7 mouse cellular contexts compared by ENCODE assay signal in genomic region chr2:32424796-32425195, GRCm38 (mm10). TPM values are rescaled to one million over a fixed set of nuclear protein-coding genes. Genes with fewer than 3 reads are reported as not detected.
DNase-seq lines count a peak whose midpoint lies in the region; ATAC-seq and TF ChIP-seq lines count a peak whose summit lies in the region.

No protein-coding gene starts in this region.

- 25% methylated on average over 3 of the region's 3 CpGs for WGBS in forebrain, embryonic 10.5 days
- 51% methylated on average over 3 of the region's 3 CpGs for WGBS in limb, embryonic 11.5 days
- 57% methylated on average over 3 of the region's 3 CpGs for WGBS in neural tube, embryonic 15.5 days

- H3K27me3 ChIP-seq in forebrain, embryonic 10.5 days (ENCODE audit: poor library complexity, severe bottlenecking): no peaks in the 10 kb centered on the region
- H3K27me3 ChIP-seq in limb, embryonic 11.5 days (ENCODE audit: control insufficient read depth, insufficient read depth, low read length): no peaks in the 10 kb centered on the region
- H3K27me3 ChIP-seq in neural tube, embryonic 15.5 days (replicated peaks): no peaks in the 10 kb centered on the region

- no peak overlapping the region for H3K4me2 ChIP-seq in limb, embryonic 11.5 days (ENCODE audit: low read depth, severe bottlenecking)
- H3K4me2 ChIP-seq in neural tube, embryonic 15.5 days: no peak overlapping the region; the same call in 1 of the 2 replicates

- no peak for TF ChIP-seq CTCF in layer of hippocampus, adult 2 months (conservative IDR thresholded peaks at IDR 0.05)

- peak overlapping the region; percentile 79 for H3K27ac ChIP-seq in layer of hippocampus, adult 2 months
- peak overlapping the region; percentile 76 for H3K27ac ChIP-seq in forebrain, embryonic 10.5 days
- peak overlapping the region; percentile 72; the same call in 1 of the 2 replicates for H3K27ac ChIP-seq in limb, embryonic 11.5 days (replicated peaks; ENCODE audit: low read depth, low read length)
- peak overlapping the region; percentile 80 for H3K27ac ChIP-seq in neural tube, embryonic 15.5 days (replicated peaks)

- H3K9me3 ChIP-seq in forebrain, embryonic 10.5 days: no peaks in the 10 kb centered on the region
- no peaks in the 10 kb centered on the region for H3K9me3 ChIP-seq in limb, embryonic 11.5 days (ENCODE audit: control insufficient read depth, low read length)
- H3K9me3 ChIP-seq in neural tube, embryonic 15.5 days (replicated peaks): no peaks in the 10 kb centered on the region

- no peak overlapping the region for H3K4me3 ChIP-seq in layer of hippocampus, adult 2 months
- H3K4me3 ChIP-seq in forebrain, embryonic 10.5 days: no peak overlapping the region
- H3K4me3 ChIP-seq in limb, embryonic 11.5 days (ENCODE audit: low read depth, low read length): no peak overlapping the region
- H3K4me3 ChIP-seq in neural tube, embryonic 15.5 days (replicated peaks): no peak overlapping the region

- H3K9ac ChIP-seq in limb, embryonic 11.5 days (ENCODE audit: low read length): no peak overlapping the region
- no peak overlapping the region for H3K9ac ChIP-seq in neural tube, embryonic 15.5 days (replicated peaks)

- peaks cover 28% of the 10 kb centered on the region for H3K36me3 ChIP-seq in forebrain, embryonic 10.5 days (replicated peaks)
- peaks cover 3% of the 10 kb centered on the region; the same call in 1 of the 2 replicates for H3K36me3 ChIP-seq in limb, embryonic 11.5 days (ENCODE audit: control insufficient read depth, insufficient read depth, low read length)
- H3K36me3 ChIP-seq in neural tube, embryonic 15.5 days: peaks cover 15% of the 10 kb centered on the region

- peaks cover 61% of the 10 kb centered on the region for H3K4me1 ChIP-seq in forebrain, embryonic 10.5 days
- peaks cover 31% of the 10 kb centered on the region for H3K4me1 ChIP-seq in limb, embryonic 11.5 days (ENCODE audit: control insufficient read depth, insufficient read depth, low read length)
- peaks cover 63% of the 10 kb centered on the region for H3K4me1 ChIP-seq in neural tube, embryonic 15.5 days

- no peak for ATAC-seq in limb, embryonic 11.5 days (ENCODE audit: insufficient number of reproducible peaks, low FRiP score, low TSS enrichment, low read depth)
- no peak for ATAC-seq in neural tube, embryonic 15.5 days (ENCODE audit: low FRiP score)
- no peak for ATAC-seq in erythroid progenitor cell, adult 5-6 weeks (replicated peaks; ENCODE audit: low FRiP score, poor library complexity, severe bottlenecking)

- DNase-seq in layer of hippocampus, adult 2 months (ENCODE audit: low spot score in 2 of 2): no peak
- DNase-seq in layer of hippocampus, adult 8-10 months (ENCODE audit: low spot score in 2 of 2): no peak
- no peak for DNase-seq in forebrain, embryonic 10.5 days (ENCODE audit: extremely low spot score, low spot score)
- DNase-seq in limb, embryonic 11.5 days (ENCODE audit: low spot score): no peak
- no peak for DNase-seq in right cerebral cortex, postnatal 36 days (ENCODE audit: low spot score in 2 of 2)

RNA-seq across cellular contexts. Expression of gene Naif1, which starts 25.5 kb away (rescaled TPM):
- 1 to 10 TPM; 4.3 to 4.5 TPM for total RNA-seq in layer of hippocampus, adult 2 months (2021)
- total RNA-seq in layer of hippocampus, adult 8-10 months (2022): 1 to 10 TPM; 3.2 to 4.7 (median 4.2) TPM
- 6.6 and 6.7 TPM in 2 replicates for polyA plus RNA-seq in forebrain, embryonic 10.5 days (2016; fragmentation: Nextera tagmentation; extraction: Ambion mirVana)
- polyA plus RNA-seq in limb, embryonic 11.5 days (2014; fragmentation: Nextera tagmentation; extraction: Ambion mirVana): 5.6 and 6.9 TPM in 2 replicates
- 4.4 and 5.3 TPM in 2 replicates for polyA plus RNA-seq in neural tube, embryonic 15.5 days (2015; fragmentation: Nextera tagmentation; extraction: Ambion mirVana)
- 4.0 TPM in 1 of 2 replicates, not detected in the other for total RNA-seq in erythroid progenitor cell, adult 5-6 weeks (2015; ENCODE audit: low replicate concordance)
- 0.23 and 2.1 TPM in 2 replicates for total RNA-seq in erythroid progenitor cell, adult 5-6 weeks (2017; ENCODE audit: low replicate concordance)

RNA-seq across cellular contexts. Expression of gene Slc25a25, which starts 26.4 kb away (rescaled TPM):
- 10 to 100 TPM; 54.5 to 57.6 TPM for total RNA-seq in layer of hippocampus, adult 2 months (2021)
- total RNA-seq in layer of hippocampus, adult 8-10 months (2022): 10 to 100 TPM; 55.0 to 60.7 (median 55.9) TPM
- polyA plus RNA-seq in forebrain, embryonic 10.5 days (2016; fragmentation: Nextera tagmentation; extraction: Ambion mirVana): 25.0 and 26.3 TPM in 2 replicates
- 19.2 and 21.9 TPM in 2 replicates for polyA plus RNA-seq in limb, embryonic 11.5 days (2014; fragmentation: Nextera tagmentation; extraction: Ambion mirVana)
- polyA plus RNA-seq in neural tube, embryonic 15.5 days (2015; fragmentation: Nextera tagmentation; extraction: Ambion mirVana): 51.4 and 58.8 TPM in 2 replicates
- 5.4 and 7.2 TPM in 2 replicates for total RNA-seq in erythroid progenitor cell, adult 5-6 weeks (2015; ENCODE audit: low replicate concordance)
- total RNA-seq in erythroid progenitor cell, adult 5-6 weeks (2017; ENCODE audit: low replicate concordance): 14.8 and 19.0 TPM in 2 replicates

RNA-seq across cellular contexts. Expression of gene Ptges2, which starts 29.1 kb away (rescaled TPM):
- total RNA-seq in layer of hippocampus, adult 2 months (2021): 10 to 100 TPM; 33.8 to 35.5 TPM
- total RNA-seq in layer of hippocampus, adult 8-10 months (2022): 10 to 100 TPM; 36.5 to 40.0 (median 38.2) TPM
- polyA plus RNA-seq in forebrain, embryonic 10.5 days (2016; fragmentation: Nextera tagmentation; extraction: Ambion mirVana): 23.8 and 26.4 TPM in 2 replicates
- polyA plus RNA-seq in limb, embryonic 11.5 days (2014; fragmentation: Nextera tagmentation; extraction: Ambion mirVana): 29.0 and 32.3 TPM in 2 replicates
- polyA plus RNA-seq in neural tube, embryonic 15.5 days (2015; fragmentation: Nextera tagmentation; extraction: Ambion mirVana): 47.3 and 52.1 TPM in 2 replicates
- 0.42 and 0.72 TPM in 2 replicates for total RNA-seq in erythroid progenitor cell, adult 5-6 weeks (2015; ENCODE audit: low replicate concordance)
- total RNA-seq in erythroid progenitor cell, adult 5-6 weeks (2017; ENCODE audit: low replicate concordance): 0.51 TPM in 1 of 2 replicates, not detected in the other

RNA-seq across cellular contexts. Expression of gene Lcn2, which starts 36.7 kb away (rescaled TPM):
- total RNA-seq in layer of hippocampus, adult 2 months (2021): under 1 TPM in 1 of 2 experiments, not detected in 1; 0.69 TPM
- total RNA-seq in layer of hippocampus, adult 8-10 months (2022): 1 to 10 TPM in 2 of 4 experiments, under 1 TPM in 1, not detected in 1; 0.35 to 2.8 (median 2.0) TPM
- polyA plus RNA-seq in forebrain, embryonic 10.5 days (2016; fragmentation: Nextera tagmentation; extraction: Ambion mirVana): not detected in 2 replicates
- polyA plus RNA-seq in limb, embryonic 11.5 days (2014; fragmentation: Nextera tagmentation; extraction: Ambion mirVana): 0.35 TPM in 1 of 2 replicates, not detected in the other
- 0.95 and 1.1 TPM in 2 replicates for polyA plus RNA-seq in neural tube, embryonic 15.5 days (2015; fragmentation: Nextera tagmentation; extraction: Ambion mirVana)
- 1,234 and 1,375 TPM in 2 replicates for total RNA-seq in erythroid progenitor cell, adult 5-6 weeks (2015; ENCODE audit: low replicate concordance)
- total RNA-seq in erythroid progenitor cell, adult 5-6 weeks (2017; ENCODE audit: low replicate concordance): 165 and 167 TPM in 2 replicates

RNA-seq across cellular contexts. Expression of gene 1110008P14Rik, which starts 43.1 kb away (rescaled TPM):
- 100 to 1,000 TPM; 160 to 170 TPM for total RNA-seq in layer of hippocampus, adult 2 months (2021)
- 100 to 1,000 TPM; 144 to 174 (median 164) TPM for total RNA-seq in layer of hippocampus, adult 8-10 months (2022)
- polyA plus RNA-seq in forebrain, embryonic 10.5 days (2016; fragmentation: Nextera tagmentation; extraction: Ambion mirVana): 36.3 and 37.5 TPM in 2 replicates
- polyA plus RNA-seq in limb, embryonic 11.5 days (2014; fragmentation: Nextera tagmentation; extraction: Ambion mirVana): 39.4 and 44.4 TPM in 2 replicates
- 163 and 195 TPM in 2 replicates for polyA plus RNA-seq in neural tube, embryonic 15.5 days (2015; fragmentation: Nextera tagmentation; extraction: Ambion mirVana)
- total RNA-seq in erythroid progenitor cell, adult 5-6 weeks (2015; ENCODE audit: low replicate concordance): 5.8 and 7.5 TPM in 2 replicates
- total RNA-seq in erythroid progenitor cell, adult 5-6 weeks (2017; ENCODE audit: low replicate concordance): 3.7 and 7.2 TPM in 2 replicates

Comparison
In these comparisons a context has a peak if more than half of its experiments do, and no peak if none do; other contexts are left out.
1. RNA of gene Ptges2, which starts 29.1 kb away (total RNA-seq): 36.5 to 40.0 TPM in layer of hippocampus, adult 8-10 months and 33.8 to 35.5 TPM in layer of hippocampus, adult 2 months; 0.42 to 0.72 TPM in erythroid progenitor cell, adult 5-6 weeks; every median in the first group is over 10 times any median in the second.
2. Peak in every context shown above with its lines, with median percentiles within 50 percentile points of each other: H3K27ac ChIP-seq.